Mouse (Mus musculus) embryo, embryonic 10.5 days (tissue): ENCODE data around the gene Iffo2.
A peak's percentile ranks its signal among the peaks of the same experiment; 100 is the strongest.

Experiments
- DNase-seq: peaks from one replicate; pipeline ENCODE4 v3.0.0-alpha.2; 2015; ENCODE audit warnings: low spot score

Gene Iffo2

DNA sequence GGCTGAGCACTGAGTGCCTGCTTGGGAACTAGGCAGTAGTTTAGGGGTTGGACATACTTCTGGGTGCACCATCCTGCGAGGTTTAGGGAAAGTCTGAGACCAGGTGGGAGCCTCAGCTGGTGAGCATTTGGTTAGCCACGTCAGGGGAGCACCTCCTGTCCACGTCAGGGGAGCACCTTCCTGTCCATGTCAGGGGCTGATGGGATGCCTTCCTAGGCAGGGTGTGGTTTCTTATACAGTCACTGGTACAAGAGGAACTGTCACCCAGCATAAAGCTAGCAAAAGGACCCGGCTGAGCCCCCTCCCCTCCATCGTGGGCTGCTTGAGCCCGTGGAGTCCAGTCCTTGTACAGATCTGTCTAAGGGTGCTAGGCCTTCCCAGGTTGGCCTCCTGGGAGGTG, 52.0 kb downstream of the Iffo2 start:
- DNase-seq: no peak

DNA sequence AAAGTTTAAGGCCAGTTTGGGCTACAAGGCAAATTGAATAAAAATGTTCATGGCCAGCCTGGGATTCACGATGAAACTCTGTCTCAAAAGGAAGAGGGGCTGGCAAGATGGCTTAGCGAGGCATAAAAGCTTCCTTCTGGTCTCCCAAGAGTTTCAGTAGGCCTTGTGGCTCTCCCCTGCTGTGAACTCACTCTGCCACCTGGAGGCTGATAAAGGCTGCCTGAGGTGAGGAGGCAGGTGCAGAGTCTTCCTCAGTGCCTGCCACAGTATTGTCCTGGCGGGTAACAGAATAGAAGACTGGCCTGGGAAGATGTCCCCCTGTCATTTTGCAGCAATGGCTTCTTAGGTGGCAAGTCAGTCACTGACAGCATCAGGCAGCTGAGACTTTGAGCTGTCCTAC, 52.6 kb downstream of the Iffo2 start:
- DNase-seq: no peak

DNA sequence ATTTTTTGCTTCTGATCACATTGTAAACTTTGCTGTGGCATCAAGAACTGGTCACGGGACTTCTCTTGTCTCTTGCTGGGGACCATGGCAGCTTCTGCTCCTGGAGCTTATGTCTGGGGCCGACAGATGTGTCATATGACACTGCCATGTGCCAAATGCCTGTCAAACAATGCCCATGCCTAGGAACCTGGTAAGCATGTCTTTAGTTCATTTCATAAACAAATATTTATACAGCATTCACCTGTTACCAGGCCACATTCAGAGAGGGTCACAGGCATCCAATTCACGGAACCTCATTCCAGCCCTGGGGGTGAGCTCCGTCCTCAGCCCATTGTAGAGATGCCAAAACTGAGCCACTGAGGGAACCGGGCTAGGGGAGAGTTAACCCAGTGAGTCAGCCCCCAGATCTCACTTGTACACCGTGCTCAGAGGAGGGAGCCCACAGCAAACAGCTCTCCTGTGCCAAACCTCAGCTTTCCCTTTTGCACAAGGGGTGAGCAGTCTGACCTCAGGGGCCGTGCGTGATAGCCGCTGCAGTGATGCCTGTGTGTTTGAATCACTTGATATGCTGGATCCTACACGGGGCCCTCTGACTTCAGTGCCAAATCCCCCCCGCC, 53.4 kb downstream of the Iffo2 start:
- DNase-seq: no peak

DNA sequence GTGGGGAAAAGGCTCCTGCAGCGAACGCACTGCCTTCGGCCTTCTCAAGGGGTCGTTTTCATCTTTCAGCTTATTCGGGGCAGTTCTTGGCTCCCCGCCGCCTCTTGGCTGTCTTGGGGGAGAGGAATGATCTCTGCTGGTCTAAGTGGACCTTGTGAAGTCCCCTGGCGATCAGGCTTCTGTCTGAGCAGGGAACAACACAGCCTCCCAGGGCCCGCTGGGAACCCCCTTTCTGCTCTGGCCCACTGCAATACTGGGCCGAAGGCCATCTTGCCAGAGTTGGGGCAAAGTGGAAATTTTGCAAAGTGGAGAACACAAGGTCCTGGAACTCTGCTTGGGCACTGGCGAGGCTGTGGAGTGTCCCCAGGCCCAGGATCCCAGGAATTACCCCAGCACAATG, 54.4 kb downstream of the Iffo2 start:
- no peak for DNase-seq

DNA sequence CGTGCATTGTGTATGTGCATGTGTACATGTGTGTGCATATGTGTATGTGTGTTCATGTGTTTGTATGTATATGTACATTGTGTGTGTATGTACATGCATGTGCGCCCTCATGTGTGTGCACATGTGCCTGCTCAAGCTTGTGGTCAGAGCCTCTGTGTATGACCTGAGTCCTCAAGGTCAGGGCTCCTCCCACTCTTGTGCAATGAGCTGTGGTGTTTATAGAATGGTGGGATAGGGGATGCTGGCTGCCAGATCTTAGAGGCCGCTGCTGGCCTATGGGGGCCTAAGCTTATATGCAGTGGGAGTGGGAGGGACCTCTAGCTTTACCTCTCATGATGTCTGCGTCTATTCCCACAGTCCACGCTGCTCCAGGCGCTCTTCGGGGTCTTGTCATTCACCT, 55.4 kb downstream of the Iffo2 start:
- no peak for DNase-seq

DNA sequence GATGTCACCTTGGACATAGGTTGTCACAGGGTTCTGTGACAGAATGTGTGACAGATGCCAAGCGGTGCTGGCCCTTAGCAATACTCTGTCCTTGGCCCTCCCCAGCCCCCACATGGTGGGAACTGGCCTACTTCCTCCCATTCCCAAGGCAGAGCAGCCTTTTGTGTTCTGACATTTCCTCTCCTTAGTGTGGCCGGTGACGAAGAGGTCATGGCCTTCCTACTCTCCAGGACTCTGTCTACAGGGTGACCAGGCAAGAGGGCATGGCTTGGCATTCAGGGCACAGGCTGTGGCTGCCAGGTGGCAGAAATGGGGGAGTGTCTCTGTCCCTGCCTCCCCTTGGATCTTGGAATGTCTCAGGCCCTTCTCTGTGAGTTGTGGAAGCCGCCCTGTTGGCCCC, 57.0 kb downstream of the Iffo2 start:
- no peak for DNase-seq

DNA sequence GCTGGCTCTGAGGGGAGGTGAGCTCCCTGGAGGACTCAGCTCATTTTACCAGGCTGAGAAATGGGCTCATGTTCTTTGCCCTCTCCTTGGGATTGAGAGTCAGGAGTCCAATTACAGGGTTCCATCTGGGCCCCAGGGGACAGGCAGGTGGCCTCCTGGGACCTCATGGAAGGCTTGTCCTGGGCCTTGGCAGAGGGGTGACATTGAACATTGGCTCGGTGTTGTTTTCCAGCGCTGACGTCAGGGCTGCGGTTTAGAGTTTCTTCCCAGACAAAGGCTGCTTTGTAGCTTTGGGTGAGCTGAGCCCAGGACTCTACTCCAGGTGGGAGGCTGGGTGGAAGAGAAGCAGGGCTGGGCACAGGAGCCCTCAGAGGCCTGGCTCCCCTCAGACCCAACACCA, 57.4 kb downstream of the Iffo2 start:
- DNase-seq: no peak

DNA sequence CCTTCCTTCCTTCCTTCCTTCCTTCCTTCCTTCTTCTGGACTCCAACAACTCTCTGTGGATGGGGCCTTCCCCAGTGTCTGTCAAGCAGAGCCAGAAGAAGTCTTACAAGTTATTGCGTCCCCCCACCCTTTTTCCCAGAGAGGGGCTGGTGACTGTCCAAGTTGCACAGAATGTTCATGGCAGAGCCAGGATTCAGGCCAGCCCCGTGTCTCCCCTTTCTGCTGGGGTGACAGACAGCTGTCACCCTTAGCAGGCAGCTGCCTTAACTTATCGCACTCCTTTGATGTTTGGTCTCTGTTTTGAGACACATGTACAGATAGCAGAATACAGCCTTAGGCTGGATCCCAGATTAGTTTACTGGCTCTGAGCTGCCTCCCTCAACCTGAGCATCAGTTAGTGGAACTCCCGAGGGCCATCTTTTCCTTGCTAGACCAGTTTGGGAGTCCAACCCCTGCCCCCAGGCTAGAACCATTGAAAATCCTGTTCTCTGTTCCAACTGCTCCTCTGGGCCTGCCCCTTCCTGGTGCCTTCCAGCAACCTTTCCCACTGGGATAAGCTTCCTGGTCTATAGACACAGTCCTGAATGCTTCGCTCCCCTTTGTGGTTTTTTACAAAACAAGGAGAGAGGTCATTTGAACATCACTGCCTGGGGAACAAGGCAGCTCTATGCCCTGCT, 59.1 kb downstream of the Iffo2 start:
- peak; percentile 43 for DNase-seq

DNA sequence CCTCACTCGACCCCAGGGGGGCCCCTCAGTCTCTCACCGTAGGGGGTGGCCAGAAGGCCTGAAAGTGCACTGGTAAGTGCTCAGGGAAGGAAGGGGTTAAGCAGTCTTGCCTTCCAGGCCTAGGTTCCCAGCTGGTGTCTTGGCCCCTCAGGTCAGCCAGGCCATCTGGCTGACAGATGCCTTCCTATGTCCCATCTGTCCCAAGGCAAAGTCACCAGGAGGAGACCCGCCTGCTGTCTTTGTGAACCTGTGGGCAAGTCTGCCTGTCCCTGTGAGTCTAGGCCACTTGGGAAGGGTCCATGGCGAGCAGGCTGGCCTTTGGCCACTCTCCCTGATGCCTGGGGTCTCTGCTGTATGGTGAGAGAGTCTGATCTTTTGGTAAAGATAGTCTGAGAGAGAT, 60.1 kb downstream of the Iffo2 start:
- peak; percentile 85 for DNase-seq

DNA sequence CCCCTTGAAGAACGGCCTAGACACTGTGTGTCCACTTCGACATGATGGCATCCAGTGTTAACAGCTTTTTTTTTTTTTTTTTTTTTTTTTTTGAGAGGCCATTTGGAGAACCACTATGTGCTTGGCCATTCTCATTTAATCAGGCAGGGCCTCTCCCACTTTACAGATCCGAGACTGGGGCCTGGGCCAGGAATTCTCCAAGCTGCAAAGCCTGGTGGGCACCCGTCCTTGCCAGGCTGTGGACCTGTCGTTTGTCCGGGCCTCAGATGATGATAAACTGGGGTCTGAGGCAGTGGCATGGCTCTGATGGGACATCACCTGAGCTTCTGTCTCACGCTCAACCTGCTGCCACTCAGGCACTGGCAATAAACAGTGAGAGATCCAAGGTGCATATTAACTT, 62.5 kb downstream of the Iffo2 start:
- DNase-seq: no peak

DNA sequence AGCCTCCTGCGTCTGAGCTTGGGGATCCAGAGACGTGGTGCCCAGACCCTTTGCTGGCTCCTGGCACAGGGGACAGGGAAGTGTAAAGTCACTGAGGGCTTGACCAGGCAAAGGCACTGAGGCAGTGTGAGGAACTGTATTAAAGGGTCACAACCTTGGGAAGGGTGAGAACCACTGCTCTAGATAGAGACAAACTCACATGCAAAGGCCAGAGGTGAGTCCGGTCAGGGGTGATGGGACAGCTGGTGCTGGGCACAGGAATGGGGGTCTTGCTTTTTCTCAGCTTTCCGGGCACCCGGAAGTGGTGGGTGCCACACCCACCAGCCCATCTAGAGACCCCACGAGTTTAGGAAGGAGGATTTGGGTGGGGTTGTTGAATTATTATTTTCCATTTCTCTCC, 63.0 kb downstream of the Iffo2 start:
- DNase-seq: no peak

DNA sequence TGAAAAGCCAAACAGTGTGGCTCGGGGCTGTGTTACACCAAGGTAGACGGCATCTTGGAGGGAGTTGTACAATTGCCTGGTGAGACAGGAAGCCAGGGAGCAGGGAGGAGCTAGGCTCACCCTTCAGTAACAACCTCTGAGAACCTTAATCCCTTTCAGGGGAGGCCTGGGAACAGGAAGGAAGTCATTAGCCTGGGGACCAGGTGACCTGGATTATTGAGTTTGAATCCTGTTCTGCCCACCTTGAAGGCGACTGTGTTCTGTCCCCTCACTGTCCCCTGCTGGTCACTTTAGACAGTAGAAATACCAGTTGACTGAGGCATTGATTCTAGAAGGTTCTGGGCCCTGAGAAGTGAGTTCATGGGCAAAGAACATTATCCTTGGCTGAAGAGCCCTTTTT, 63.7 kb downstream of the Iffo2 start:
- DNase-seq: peak; percentile 39

DNA sequence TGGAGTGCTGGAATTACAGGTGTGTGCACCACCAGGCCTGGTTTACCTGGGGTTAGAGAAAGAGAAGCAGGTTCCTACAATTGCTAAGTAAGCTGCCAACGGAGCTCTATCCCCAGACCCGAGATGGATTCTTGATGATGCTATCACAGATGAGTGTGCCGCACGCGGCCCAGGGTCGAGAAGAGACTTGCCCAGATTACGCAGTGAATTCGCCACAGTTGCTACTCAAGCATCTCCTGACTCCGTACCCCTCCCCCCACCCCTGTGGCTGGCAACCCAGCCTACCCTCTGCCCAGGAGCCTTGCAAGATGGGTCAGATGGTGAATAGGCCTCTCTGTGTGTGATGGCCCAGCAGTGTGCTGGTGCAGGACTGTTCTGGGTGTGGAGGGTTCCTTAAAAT, 66.4 kb downstream of the Iffo2 start:
- DNase-seq: no peak

DNA sequence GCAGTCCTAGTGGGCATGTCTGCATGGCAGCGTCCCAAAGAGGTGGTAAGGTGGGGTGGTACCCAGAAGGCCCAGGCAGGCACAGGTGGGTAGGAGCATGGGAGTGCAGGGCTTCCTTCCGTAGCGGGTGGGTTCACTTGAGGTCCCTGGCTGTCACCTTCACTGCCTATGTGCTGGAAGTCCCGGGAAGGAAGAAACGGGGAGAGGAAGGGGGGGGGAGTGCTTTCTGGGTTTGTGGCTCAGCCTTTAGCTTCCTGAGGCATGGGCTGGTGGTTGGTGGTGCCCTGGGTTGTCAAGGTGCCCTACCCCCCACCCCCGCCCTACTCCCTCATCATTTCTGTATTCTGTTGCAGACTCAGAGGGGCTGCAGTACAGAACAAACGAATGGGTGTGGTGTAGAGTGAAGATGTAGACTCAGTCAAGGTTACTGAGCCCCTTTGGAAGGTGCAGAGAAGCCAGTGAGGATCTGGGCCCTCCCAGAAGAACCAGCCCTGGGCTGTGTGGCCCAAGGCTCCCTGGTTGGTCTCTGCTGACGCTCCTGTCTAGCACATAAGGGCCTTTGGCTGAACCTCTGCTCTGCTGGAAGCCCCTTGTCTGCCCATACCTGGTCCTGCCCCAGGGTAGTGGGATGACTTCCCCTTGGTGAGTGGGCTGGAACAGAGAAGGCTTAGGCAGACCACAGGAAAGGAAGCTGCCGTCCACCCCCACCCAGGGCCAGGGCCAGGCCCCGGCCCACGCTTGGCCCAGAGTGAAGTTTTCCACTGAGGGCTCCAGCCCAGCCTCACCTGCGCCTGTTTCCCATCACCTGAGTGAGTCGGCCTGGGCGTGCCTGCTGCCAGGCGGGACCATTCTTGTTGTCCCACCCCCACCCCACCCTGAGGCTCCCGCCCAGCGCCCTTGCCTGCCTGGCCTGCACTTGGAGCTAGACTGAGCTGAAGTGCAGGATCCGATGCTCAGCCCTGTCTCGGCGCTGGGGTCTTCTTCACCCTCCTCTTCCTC, 67.2 kb downstream of the Iffo2 start:
- DNase-seq: no peak

DNA sequence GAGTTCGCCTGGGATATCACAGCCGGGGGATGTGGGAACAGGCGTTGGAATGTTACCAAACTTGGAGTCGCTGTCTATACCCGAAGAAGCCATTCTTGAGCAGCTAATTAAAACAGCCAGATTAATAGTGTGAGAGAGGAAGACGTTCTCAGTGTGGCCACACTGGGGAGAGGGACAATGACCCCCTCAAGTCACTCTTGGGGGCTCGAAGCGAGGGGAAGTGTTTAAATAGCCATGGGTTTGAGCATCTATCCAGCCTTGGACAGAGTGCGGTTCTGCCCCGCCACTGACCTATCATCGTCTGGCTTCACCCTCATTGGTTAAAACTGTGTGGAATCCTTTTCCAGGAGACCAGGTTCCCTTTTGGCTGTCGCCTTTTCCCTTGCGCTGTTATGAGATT, 68.0 kb downstream of the Iffo2 start:
- peak; percentile 36 for DNase-seq

DNA sequence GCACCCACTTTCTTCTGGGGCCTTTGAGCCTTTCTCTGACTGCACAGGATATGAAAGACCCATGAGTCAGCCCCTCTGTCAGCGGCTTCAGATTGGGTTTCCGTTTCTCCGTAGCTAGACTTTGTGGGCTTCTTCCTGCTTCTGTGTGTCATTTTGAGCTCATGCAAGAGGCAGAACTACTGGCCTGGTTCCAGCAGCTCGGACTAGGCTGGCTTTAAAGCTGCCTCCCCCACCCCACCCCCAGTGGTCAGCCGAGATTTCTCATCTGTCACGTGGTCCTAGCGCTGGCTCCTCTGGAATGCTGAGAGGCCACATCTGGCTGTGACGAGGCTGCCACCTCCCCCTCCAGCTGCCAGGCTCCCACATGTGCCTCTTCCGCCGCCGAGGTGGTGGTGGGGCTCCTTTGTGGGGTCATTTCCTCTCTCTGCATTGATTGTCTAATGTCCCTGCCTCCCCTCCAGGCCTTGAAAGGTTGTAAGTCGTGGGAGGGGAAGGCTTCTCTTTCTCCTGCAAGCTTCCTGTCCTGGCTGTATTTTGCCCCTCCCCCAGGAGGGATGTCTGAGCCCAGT, 68.7 kb downstream of the Iffo2 start:
- DNase-seq: peak; percentile 92

DNA sequence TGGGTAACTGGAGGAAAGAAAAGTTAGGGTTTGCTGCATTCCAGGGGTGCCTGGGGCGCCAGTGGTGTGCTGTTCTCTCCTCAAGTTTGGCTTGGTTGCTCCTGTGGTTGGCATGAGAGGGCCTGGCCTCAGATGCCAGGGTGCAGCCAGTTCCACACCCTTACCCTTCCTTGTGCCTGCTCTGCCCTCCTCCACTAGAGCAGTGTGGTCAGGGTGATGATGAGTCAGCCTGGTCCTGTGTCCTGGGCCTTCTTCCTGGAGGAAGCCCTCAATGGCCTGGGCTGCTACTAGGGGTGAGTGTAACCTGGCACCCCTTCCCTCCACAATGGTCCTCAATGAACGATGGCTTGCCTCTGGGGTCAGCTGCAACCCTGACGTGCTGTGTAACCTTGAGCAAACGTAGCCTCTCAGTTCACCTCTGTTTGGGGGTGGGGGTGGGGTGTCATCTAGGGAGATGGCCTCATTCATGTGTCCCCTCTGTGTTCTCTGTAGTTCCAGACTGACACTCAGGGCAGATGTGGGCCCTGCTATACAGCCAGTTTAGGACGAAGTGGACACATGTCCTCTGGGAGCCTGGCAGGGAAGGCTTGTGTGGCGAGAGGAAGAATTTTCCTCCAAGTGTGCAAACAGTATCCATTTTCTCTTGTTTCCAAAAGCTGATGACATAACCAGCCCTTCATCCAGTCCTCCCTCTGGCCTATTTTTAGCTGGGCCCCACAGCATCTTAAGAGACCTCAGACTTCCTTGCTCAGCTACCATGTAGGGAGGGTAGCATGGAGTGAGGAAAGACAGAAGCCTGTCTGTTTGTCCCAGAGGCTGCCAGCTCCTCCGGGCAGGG, 71.4 kb downstream of the Iffo2 start:
- no peak for DNase-seq

DNA sequence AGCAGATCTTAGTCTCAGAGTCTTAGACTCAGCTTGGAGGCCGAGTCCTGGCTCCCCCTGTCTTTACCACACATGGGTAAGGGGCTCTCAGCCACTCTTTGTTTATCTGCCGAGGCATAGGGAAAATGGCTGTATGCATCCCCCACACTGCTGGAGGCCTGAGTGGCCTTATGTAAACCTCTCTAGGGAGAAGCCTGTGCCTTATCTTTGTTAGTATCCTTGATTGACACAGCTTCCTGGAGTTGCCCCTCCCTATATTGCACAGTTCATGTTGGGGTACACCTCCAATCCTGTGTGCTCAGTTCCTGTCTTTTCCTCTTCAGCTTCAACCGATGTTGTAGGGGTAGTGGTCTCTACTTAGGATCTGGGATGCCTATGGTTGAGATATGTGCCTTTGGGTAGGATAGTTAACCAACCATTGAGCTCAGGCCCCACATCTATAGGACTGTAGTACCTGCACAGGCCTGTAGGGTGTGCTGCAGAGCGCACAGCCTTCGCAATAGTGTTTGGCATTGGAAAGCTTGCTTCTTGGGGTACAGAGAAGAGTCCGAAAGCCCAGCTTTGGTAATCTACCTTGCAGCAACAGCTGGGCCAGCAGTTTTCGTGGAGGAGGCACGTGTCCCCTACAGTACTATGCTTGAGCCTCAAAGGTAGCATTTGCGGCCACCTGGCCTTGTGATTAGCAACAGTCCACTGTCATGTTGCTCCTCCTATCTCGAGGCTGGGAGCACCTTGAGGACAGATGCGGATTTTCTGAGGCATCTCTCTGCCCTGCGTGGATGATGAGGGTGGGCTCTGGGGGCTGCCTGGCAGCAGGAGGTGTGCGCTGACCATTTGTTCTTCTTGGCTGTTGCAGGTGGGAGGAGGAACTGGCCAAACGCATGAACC, 72.3 kb downstream of the Iffo2 start, which contains the start of gene Gm21969:
Gene Gm21969, plus strand, starts transcription at position 830 of the 888 bp plus-strand sequence.
- DNase-seq: peak; percentile 80

DNA sequence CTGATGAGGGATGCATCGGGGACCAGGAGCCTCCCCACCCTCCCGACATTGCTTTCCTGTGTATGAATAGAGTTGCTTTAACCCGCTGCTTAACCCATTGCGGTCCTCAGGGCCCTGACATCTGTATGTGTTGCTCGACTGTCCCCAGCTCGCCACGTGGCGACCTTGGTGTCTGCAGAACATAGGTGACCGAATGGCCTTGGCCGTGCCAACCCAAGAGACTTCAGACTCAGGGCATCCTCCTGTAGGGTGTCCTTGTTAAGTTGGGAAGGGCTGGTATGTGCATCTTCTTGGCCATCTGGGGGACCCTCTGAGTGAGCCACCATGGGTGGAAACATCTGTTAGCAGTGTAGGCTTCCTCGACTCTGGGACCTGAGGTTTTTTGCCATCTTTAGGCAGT, 74.9 kb downstream of the Iffo2 start:
- DNase-seq: no peak

DNA sequence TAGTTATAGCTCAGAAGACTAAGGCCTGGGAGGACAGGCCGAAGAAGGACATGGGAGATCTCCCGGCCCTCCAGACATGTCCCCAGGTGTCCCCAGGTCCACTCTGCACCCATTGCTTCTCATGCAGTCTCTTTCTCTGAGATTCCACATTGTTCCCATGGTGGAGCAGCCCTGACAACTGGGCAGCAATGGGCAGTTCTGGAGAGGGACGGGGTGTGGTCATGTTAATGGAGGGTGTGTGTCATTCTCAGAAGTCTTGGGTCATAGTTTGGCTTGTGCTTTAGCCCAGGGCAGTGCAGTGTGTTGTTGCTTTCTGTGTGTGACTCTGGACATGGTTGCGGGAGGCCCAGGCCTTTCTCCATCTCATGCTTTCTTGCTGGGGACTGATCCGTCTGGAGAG, 76.4 kb downstream of the Iffo2 start:
- DNase-seq: no peak

DNA sequence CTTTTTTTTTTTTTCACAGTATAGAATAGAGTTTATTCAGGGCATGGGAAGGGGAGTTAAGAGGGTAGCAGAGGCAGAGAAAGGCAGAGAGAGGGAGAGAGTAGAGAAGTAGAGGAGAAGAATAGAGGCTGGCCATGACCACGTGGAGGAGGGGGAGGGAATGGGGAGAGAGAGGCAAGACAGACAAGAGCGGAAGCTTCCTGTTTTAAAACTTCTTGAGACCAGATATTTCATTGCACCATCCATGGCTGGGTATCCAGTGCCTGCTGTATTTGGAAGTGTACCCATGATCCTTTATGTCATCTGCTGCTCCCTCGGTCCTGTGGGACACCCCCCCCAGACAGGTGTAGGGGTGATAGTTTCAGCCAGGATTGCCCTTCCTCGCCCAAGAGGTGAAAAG, 78.6 kb downstream of the Iffo2 start:
- DNase-seq: no peak
